Mouse (Mus musculus) ES-E14 (cell line): Measurements from ENCODE around the gene Shroom2. TPM values are rescaled to one million over a fixed set of nuclear protein-coding genes. Genes with fewer than 3 reads are reported as not detected.

Experiments used
- DNase-seq: peaks from one replicate; pipeline ENCODE4 v3.0.0-alpha.2; 2013; ENCODE audit warnings: low read depth, low spot score
- H3K27ac ChIP-seq: 2 replicates; pipeline ENCODE4 v1.5.1; 2012; ENCODE audit warnings: low read depth, mild to moderate bottlenecking, low read length, moderate library complexity, mixed read lengths; ENCODE audit not compliant: poor library complexity, insufficient read depth, severe bottlenecking
- H3K36me3 ChIP-seq: 2 replicates; pipeline ENCODE4 v1.6.1; 2012; ENCODE audit warnings: mild to moderate bottlenecking, low read length, moderate library complexity, mixed read lengths; ENCODE audit not compliant: control insufficient read depth, poor library complexity, insufficient read depth, severe bottlenecking
- H3K4me1 ChIP-seq, 2 experiments: fragments of 150-350 bp in 1 of 2; sonication (generic) in 1 of 2; 2 replicates each; pipeline ENCODE4 v1.6.1; 2012; ENCODE audit warnings: low read length in 2 of 2, mild to moderate bottlenecking in 1 of 2, mixed read lengths in 1 of 2; ENCODE audit not compliant: control insufficient read depth in 2 of 2, insufficient read depth in 2 of 2, poor library complexity in 1 of 2
- H3K4me3 ChIP-seq, 2 experiments: fragments of 150-350 bp in 1 of 2; sonication (generic) in 1 of 2; 2 replicates each; pipeline ENCODE4 v1.5.1; 2012; ENCODE audit warnings: low read length in 2 of 2, low read depth in 1 of 2, mild to moderate bottlenecking in 1 of 2, mixed read lengths in 1 of 2; ENCODE audit not compliant: insufficient read depth in 1 of 2, poor library complexity in 1 of 2, severe bottlenecking in 1 of 2
- H3K9ac ChIP-seq: 2 replicates; pipeline ENCODE4 v1.6.1; 2012; ENCODE audit warnings: low read depth, mild to moderate bottlenecking, low read length, mixed read lengths; ENCODE audit not compliant: poor library complexity, insufficient read depth, severe bottlenecking
- H3K9me3 ChIP-seq: fragments of 150-350 bp; sonication (generic); 2 replicates; pipeline ENCODE4 v1.6.1; 2012; ENCODE audit warnings: low read depth, mild to moderate bottlenecking, low read length; ENCODE audit not compliant: control insufficient read depth, insufficient read depth
- CHD2 ChIP-seq: IDR thresholded peaks from 2 replicates; pipeline ENCODE4 v1.6.1; 2014; ENCODE audit warnings: mild to moderate bottlenecking, low read depth, low read length, inconsistent platforms
- HCFC1 ChIP-seq: IDR thresholded peaks from 2 replicates; pipeline ENCODE4 v1.6.1; 2012; ENCODE audit warnings: low read length, inconsistent platforms, borderline replicate concordance; ENCODE audit not compliant: insufficient read depth
- MAFK ChIP-seq: IDR thresholded peaks from 2 replicates; pipeline ENCODE4 v1.6.1; 2014; ENCODE audit warnings: mild to moderate bottlenecking, low read depth, low read length, inconsistent platforms; ENCODE audit not compliant: insufficient read depth
- ZC3H11A ChIP-seq: IDR thresholded peaks from 2 replicates; pipeline ENCODE4 v1.6.1; 2012; ENCODE audit warnings: low read depth, mild to moderate bottlenecking, inconsistent platforms, low read length, borderline replicate concordance
- ZNF384 ChIP-seq: IDR thresholded peaks from 2 replicates; pipeline ENCODE4 v1.6.1; 2012; ENCODE audit warnings: low read depth, low read length, inconsistent platforms
- in situ Hi-C, 2 experiments: fragments of 600-800 bp; cut with MboI; formaldehyde crosslinking; loops; one replicate each; pipeline ENCODE4 v1.15.1; 2025; ENCODE audit warnings: low sequenced_read_pairs in 2 of 2, inconsistent platforms in 1 of 2; ENCODE audit not compliant: unreplicated experiment in 2 of 2
- total RNA-seq: library from RNA; depleted of rRNA; stranded (reverse); fragments of 300-350 nt; gene quantifications from 2 replicates; pipeline ENCODE4 v1.2.3, GENCODE M21; 2012

The Shroom2 gene
- total RNA-seq, 1 experiment, result 20.0 TPM

DNA sequence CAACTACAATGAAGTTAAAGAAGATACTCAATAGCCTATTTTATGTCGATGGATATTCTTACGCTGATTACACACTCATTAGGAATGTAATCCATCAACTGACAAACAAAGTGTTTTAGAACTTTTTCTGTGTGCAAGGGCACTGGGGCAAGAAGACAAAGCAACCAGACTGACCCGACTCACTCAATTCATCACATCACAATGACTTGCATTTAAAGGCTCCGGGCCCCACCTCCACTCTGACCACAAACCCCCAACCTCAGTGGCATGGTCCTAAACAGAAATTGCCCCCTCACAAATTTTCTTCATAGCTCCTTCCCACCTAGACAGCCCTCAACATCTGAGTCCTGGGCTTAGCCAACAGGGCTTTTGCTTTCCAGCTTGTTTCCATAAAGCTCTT lies 124.4 kb downstream of the Shroom2 start:
- H3K9me3 ChIP-seq, result no peaks in the 10 kb centered on the region
- H3K36me3 ChIP-seq, result no peaks in the 10 kb centered on the region
- DNase-seq, result no peak
- no peak overlapping the region for H3K27ac ChIP-seq
- H3K9ac ChIP-seq, result no peak overlapping the region
- in situ Hi-C loops, result no loop called here
- TF ChIP-seq MAFK, result peak; percentile 89
- TF ChIP-seq ZC3H11A, result no peak
- TF ChIP-seq CHD2, result no peak
- H3K4me3 ChIP-seq, result 0 out of 4 replicates have a peak overlapping the region, but pooled peaks of 1 of the 2 experiments have one; percentile 16
- H3K4me1 ChIP-seq, result peaks cover 2 to 6% of the 10 kb centered on the region in 2 experiments; a peak in 1 of 4 replicates

DNA sequence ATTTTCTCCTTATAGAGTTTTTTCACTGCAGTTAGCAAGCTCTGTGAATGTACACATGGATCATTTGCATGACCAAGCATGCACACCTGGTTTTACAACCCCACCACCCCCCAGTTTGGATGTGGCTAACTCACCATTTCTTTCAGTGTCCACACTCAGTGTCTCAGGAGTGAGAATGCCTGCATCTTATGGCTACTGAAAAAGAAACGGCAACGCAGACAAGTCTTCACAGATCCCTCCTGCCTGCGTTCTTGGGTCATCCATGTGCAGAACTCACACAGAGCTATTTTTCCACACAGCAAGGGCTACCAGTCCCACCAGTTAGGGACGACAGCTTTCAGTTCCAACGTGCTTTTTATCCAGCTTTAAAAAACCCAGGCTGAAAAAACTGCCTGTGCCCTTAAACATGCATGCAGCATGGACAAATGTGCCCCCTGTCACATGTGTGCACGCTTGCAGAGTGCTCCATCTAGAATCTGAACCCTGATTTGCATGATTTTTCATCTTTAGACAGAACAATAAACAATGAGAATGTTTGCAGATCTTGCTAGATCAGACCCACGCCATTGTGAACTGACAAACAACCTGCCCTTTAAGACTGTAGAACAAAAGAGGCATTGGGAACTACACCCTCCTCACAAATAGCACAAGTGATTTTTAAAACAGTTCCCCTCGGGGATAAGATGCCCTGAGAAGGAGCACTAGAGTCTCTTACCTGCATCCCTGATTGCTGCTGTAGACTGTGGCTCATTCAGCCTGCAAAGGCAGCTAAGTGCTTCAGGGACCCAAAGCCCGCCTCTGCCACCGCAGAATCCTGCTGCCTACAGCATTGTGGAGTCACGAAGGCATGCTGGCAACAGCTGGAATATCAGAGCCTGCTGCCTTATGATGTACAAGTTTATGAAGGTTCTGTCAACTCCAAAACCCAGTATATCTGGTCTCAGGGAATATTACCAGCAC lies 125.3 kb downstream of the Shroom2 start:
- Histone ChIP-seq H3K4me3 (peak overlapping the region in 1 of 2 experiments; percentile 30; a peak in 1 of 4 replicates), H3K9me3 (no peaks in the 10 kb centered on the region), H3K36me3 (no peaks in the 10 kb centered on the region), H3K27ac (peak overlapping the region; percentile 74), H3K9ac (no peak overlapping the region), H3K4me1 (peaks cover 2 to 6% of the 10 kb centered on the region in 2 experiments; a peak in 1 of 4 replicates)
- no peak for TF ChIP-seq ZNF384
- TF ChIP-seq CHD2, result no peak
- no peak for TF ChIP-seq HCFC1
- TF ChIP-seq ZC3H11A, result no peak
- TF ChIP-seq MAFK, result no peak
- in situ Hi-C loops, result no loop called here
- DNase-seq, result no peak

DNA sequence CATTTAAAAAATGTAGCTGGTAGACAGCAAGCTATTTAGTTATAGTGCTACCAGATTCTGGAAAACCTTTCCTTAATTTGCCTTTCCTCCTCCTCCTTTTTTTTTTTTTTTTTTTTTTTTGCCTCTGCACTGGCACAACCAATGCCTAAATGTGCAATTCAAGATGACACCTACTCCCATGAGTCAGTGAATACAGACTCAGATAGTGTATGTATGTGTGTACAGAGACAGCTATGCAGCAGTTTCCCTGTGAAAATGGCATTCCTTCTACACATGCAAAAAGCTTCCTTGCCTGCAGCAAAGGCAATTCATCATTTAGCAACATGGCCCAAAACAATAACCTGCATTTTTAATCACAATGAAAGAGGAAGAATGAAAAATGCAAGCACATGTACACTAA lies 126.1 kb downstream of the Shroom2 start:
- no peak for DNase-seq
- H3K9ac ChIP-seq, result no peak overlapping the region
- TF ChIP-seq ZC3H11A (no peak), HCFC1 (no peak), CHD2 (no peak), ZNF384 (no peak), MAFK (no peak)
- in situ Hi-C loops, result no loop called here
- H3K27ac ChIP-seq, result no peak overlapping the region
- H3K4me1 ChIP-seq, result peaks cover 2 to 6% of the 10 kb centered on the region in 2 experiments; a peak in 1 of 4 replicates
- no peaks in the 10 kb centered on the region for H3K9me3 ChIP-seq
- no peak overlapping the region for H3K4me3 ChIP-seq
- no peaks in the 10 kb centered on the region for H3K36me3 ChIP-seq

DNA sequence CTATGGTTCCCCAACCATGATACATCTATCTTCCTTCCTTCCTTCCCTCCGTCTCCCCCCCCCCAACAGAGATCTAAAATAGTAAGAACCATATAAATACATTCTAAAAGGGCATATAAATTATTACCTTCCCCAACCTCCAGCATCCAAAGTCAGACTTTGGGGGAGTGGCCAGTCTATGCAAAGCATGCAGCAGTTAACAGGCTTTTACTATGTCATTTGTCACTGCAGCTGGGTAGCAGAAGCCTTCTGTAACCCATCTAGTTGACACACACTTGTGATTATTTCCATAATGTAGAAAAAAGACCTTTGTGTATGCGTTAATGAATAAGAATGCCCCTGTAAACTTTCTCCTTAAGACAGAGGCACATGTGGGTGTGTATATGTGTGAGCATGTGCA lies 126.6 kb downstream of the Shroom2 start:
- Histone ChIP-seq H3K4me3 (no peak overlapping the region), H3K27ac (no peak overlapping the region), H3K4me1 (peaks cover 2 to 6% of the 10 kb centered on the region in 2 experiments; a peak in 1 of 4 replicates), H3K9ac (no peak overlapping the region), H3K36me3 (no peaks in the 10 kb centered on the region), H3K9me3 (no peaks in the 10 kb centered on the region)
- TF ChIP-seq CHD2 (no peak), HCFC1 (no peak), MAFK (no peak), ZNF384 (no peak)
- in situ Hi-C loops, result no loop called here
- DNase-seq, result no peak
